Mouse (Mus musculus) spleen, adult 2 months (tissue): ENCODE results near the gene Pim1. TPM values are rescaled to one million over a fixed set of nuclear protein-coding genes. Genes with fewer than 3 reads are reported as not detected.
A peak's percentile ranks its signal among the peaks of the same experiment; 100 is the strongest.

Experiments
- DNase-seq, 2 experiments: peaks; one replicate each; pipeline versions ENCODE4 v3.0.0 to v3.0.0-alpha.2; 2012 to 2021; ENCODE audit warnings: low spot score in 2 of 2, low read depth in 1 of 2
- H3K27ac ChIP-seq: fragments of 200-500 bp; 2 replicates; pipeline ENCODE4 v1.5.1; 2012; ENCODE audit warnings: low read length, inconsistent platforms; ENCODE audit not compliant: insufficient read depth
- H3K27me3 ChIP-seq: fragments of 200-500 bp; 2 replicates; pipeline ENCODE4 v1.6.1; 2012; ENCODE audit warnings: mild to moderate bottlenecking, moderate library complexity, low read length, inconsistent platforms; ENCODE audit not compliant: control insufficient read depth, insufficient read depth
- H3K36me3 ChIP-seq: fragments of 200-500 bp; 2 replicates; pipeline ENCODE4 v1.6.1; 2012; ENCODE audit warnings: mild to moderate bottlenecking, low read length, inconsistent platforms; ENCODE audit not compliant: control insufficient read depth, insufficient read depth
- H3K4me1 ChIP-seq: fragments of 200-500 bp; 2 replicates; pipeline ENCODE4 v1.6.1; 2011; ENCODE audit warnings: inconsistent platforms; ENCODE audit not compliant: control insufficient read depth, insufficient read depth, insufficient read length
- H3K4me3 ChIP-seq: fragments of 200-500 bp; 2 replicates; pipeline ENCODE4 v1.5.1; 2011; ENCODE audit warnings: mild to moderate bottlenecking, inconsistent platforms; ENCODE audit not compliant: insufficient read depth, insufficient read length; ENCODE audit errors: extremely low read depth
- CTCF ChIP-seq: fragments of 200-500 bp; IDR thresholded peaks from 2 replicates; pipeline ENCODE4 v1.5.1; 2011; ENCODE audit warnings: mild to moderate bottlenecking, inconsistent platforms; ENCODE audit not compliant: insufficient read depth, insufficient read length, insufficient replicate concordance; ENCODE audit errors: extremely low read depth
- POLR2A ChIP-seq: fragments of 200-500 bp; IDR thresholded peaks from 2 replicates; pipeline ENCODE4 v1.6.1; 2011; ENCODE audit warnings: low read depth, low read length, inconsistent platforms
- WGBS: fragments of 180-500 bp; shearing (Covaris S2); methylation state at CpG from one replicate; pipeline ENCODE4 v1.1.7; 2018; 5-methylcytosine and 5-hydroxymethylcytosine counted together
- polyA plus RNA-seq: library from polyadenylated mRNA; depleted of rRNA; stranded (reverse); fragments of >200 nt; gene quantifications from 2 replicates; pipeline ENCODE4 v1.2.3, GENCODE M21; 2012

Gene Pim1
- polyA plus RNA-seq, 1 experiment: 56.6 TPM

DNA sequence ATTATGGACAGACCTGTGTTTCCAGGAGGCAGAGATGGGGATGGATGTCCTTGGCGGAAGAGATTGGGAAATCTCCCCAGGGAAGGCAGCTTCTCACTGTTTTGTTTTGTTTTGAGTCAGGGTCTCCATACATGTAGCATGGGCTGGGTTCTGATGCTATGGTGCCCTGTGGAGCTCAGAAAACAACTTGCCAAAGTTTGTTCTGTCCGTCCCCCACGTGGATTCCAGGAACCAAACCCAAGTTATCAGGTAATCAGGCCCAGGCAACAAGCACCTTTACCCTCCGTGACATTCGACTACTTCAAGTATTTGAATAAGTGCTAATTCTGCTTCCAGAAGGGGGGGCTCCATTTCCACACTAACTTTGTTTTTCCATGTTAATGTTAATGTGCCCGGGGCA, 9.0 kb downstream of the Pim1 start:
- WGBS: 62% methylated on average over 6 of the region's 6 CpGs
- Histone ChIP-seq H3K27me3 (no peaks in the 10 kb centered on the region), H3K27ac (no peak overlapping the region), H3K4me3 (no peak overlapping the region), H3K36me3 (peaks cover 3% of the 10 kb centered on the region), H3K4me1 (peaks cover 28% of the 10 kb centered on the region)
- DNase-seq: no peak
- TF ChIP-seq POLR2A: no peak
- no peak for TF ChIP-seq CTCF

DNA sequence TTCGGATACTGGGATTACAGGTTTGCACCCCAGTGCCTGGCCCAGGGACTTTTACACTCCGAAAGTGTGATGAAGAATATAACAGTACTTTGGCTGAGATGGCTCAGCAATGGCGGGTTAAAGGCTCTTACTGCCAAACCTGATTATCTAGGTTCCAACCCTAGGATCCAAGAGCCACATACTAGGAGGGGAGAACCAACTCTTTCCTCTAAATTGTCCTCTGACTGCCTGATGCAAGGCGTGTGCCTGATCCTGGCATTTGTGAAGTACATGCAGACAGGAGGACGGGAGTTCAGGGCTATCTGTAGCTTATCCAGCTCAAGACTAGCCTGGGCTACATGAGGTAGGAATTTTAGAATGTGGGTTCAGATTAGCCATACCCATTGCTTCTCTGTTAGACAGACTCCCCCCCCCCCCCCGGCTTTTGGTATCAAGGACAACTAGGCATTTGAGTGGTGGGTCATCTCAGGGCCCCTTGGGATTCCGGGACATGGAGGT, 9.7 kb downstream of the Pim1 start:
- no peak overlapping the region for H3K27ac ChIP-seq
- TF ChIP-seq POLR2A: no peak
- no peak for TF ChIP-seq CTCF
- H3K4me1 ChIP-seq: peaks cover 25% of the 10 kb centered on the region
- no peak overlapping the region for H3K4me3 ChIP-seq
- no peaks in the 10 kb centered on the region for H3K27me3 ChIP-seq
- no peaks in the 10 kb centered on the region for H3K36me3 ChIP-seq
- 53% methylated on average over 7 of the region's 7 CpGs for WGBS
- DNase-seq: no peak

GRCm38 (mm10) chr17:29500802-29501469, 10.4 kb downstream of the Pim1 start:
- no peak for DNase-seq
- Histone ChIP-seq H3K36me3 (no peaks in the 10 kb centered on the region), H3K27me3 (no peaks in the 10 kb centered on the region), H3K4me3 (no peak overlapping the region), H3K27ac (no peak overlapping the region), H3K4me1 (peaks cover 25% of the 10 kb centered on the region)
- 13% methylated on average over 17 of the region's 17 CpGs for WGBS
- TF ChIP-seq CTCF: no peak
- no peak for TF ChIP-seq POLR2A

- H3K4me3 ChIP-seq: no peak overlapping the region
- H3K4me1 ChIP-seq: peaks cover 19% of the 10 kb centered on the region
- no peaks in the 10 kb centered on the region for H3K36me3 ChIP-seq
- no peaks in the 10 kb centered on the region for H3K27me3 ChIP-seq
- H3K27ac ChIP-seq: peak overlapping the region; percentile 50; the same call in 1 of the 2 replicates
- no peak for TF ChIP-seq CTCF
- no peak for TF ChIP-seq POLR2A
- 69% methylated on average over 7 of the region's 7 CpGs for WGBS
- DNase-seq: no peak
These were observed 11.6 kb downstream of the Pim1 start for GRCm38 (mm10) chr17:29502005-29502668.

DNA sequence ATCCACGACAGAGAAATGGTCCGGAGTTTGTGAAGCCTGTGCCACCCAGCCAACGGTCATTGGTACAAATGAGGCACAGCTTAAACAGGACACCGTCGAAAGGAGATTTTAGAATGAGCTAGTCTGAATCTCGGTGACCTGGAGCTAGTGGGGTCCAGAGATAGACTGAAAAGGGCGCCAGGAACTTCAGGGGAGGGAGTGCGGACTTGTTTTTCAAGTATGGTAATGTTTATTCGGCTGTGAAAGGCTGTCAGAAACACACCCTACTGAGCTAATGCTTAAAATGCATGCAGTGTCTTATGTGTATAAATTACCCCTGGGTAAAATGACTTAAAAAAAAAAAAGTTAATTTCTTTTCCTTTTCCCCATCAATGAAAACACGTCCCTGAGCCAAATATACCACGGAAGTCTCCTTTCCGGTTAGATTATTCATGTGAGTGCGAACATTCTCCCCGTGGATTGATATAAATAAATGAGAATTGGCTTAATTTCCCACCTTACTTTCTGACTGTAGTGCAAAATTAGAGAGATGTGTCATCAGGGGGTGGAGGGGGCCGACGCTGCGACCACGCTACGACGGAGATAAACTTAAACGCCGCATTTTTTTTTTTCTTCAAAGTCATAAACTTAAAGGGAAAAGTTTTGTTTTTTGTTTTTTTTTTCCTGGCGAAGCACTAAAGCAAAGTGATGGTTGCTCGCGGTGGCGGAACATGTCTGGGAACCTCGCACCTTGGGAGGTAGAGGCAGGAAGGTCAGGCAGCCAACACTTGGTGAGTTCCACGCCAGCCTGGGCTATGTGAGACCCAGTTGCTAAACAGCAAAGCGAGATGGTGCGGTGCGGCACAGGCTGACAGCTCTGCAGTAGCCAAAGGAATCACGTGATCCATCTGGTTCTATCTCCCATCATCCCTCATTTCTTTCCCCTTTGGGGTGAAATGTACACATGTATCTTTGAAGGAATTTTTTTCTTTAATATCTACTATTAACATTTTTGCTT, 12.4 kb downstream of the Pim1 start:
- no peak for DNase-seq
- Histone ChIP-seq H3K4me1 (peaks cover 17% of the 10 kb centered on the region), H3K36me3 (no peaks in the 10 kb centered on the region), H3K27me3 (no peaks in the 10 kb centered on the region), H3K27ac (peak overlapping the region; percentile 50; the same call in 1 of the 2 replicates), H3K4me3 (peak overlapping the region; percentile 35)
- TF ChIP-seq POLR2A: no peak
- no peak for TF ChIP-seq CTCF
- WGBS: 18% methylated on average over 32 of the region's 32 CpGs

GRCm38 (mm10) chr17:29503700-29504099, 13.1 kb downstream of the Pim1 start:
- no peaks in the 10 kb centered on the region for H3K27me3 ChIP-seq
- DNase-seq: no peak
- no peaks in the 10 kb centered on the region for H3K36me3 ChIP-seq
- H3K4me1 ChIP-seq: peaks cover 12% of the 10 kb centered on the region; the same call in 1 of the 2 replicates
- 91% methylated on average over 5 of the region's 5 CpGs for WGBS
- TF ChIP-seq POLR2A (no peak), CTCF (no peak)
- no peak overlapping the region for H3K27ac ChIP-seq
- H3K4me3 ChIP-seq: no peak overlapping the region
